Mouse (Mus musculus) lung, postnatal 0 days (tissue): ENCODE data around the gene Tspan7.

ENCODE experiments used
- CTCF ChIP-seq: IDR thresholded peaks from 2 replicates; pipeline ENCODE4 v1.5.1; 2016; ENCODE audit warnings: antibody characterized with exemption, mild to moderate bottlenecking
- EP300 ChIP-seq: IDR thresholded peaks from 2 replicates; pipeline ENCODE4 v1.6.1; 2016; ENCODE audit warnings: antibody characterized with exemption, mild to moderate bottlenecking, control low read depth

DNA sequence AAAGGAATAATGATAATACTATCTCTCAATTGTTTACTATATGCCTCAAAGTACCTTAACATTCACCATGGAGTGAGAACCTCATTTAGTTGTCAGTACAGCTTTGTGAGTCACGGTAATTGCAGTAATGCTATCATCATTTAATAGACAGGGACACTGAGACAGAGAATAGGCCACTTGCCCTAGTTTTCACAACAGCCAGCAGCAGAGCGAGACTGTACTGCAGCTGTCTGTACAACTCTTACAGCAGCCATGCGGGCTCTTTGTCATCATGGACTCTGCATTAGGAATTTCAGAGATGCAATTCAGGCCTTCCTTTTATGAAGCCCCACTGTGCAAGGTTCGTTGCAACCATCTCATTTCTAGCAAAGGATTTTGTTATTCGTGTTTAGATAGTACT, 72.6 kb downstream of the Tspan7 start:
- no peak for TF ChIP-seq EP300
- no peak for TF ChIP-seq CTCF
